Mouse (Mus musculus) urinary bladder, postnatal 25 days (tissue): ENCODE results near the gene Tmbim6.
"Not testable (repeated sequence)": the region's sequence is repeated elsewhere in the genome, so short reads cannot be mapped to it uniquely, and the experiment has no call there.

Source experiments
- DNase-seq: peaks from one replicate; pipeline ENCODE4 v3.0.0; 2022; ENCODE audit warnings: low spot score

Gene Tmbim6

DNA sequence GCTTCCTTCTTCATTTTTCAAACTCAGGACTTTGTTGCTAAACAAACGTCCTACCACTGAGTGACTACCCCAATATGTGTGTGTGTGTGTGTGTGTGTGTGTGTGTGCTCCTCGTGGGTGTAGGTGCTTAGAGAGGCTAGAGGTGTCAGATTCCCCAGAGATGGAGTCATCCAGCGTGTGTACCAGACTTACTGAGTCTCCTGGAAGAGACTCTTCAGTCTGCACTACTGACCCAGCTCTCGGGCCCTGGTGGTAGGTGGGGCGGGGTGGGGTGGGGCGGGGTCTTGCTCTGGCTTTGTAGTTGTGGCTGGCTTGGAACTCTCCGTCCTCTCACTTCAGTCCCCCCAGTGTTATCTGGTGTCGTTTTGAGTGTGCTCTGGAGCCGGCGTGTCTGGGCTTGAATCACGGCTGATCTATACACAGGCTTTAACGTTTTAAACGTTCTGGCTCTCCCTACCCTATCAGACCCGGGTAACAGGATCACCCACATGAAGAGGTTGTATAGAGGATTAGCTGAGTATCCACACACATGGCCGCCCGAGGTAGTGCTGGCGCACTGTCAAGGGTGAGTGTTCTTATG, 25.1 kb downstream of the Tmbim6 start:
- DNase-seq = no peak

DNA sequence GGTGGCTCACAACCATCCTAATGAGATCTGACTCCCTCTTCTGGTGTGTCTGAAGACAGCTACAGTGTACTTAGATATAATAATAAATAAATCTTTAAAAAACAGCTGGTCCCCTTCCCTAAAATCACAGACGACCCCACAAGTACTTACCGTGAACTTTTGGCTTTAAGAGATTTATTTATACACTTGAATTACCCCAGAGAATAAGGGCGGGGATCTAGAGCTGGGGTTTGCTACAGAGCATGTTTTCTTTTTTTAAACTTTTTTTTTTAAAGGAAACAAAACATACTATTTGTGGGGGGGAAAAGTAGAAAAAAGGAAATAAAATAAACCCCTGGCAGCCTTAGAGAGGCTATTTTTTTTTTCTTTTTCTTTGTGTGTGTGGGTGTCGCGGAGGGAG, 27.4 kb downstream of the Tmbim6 start:
- no peak for DNase-seq

DNA sequence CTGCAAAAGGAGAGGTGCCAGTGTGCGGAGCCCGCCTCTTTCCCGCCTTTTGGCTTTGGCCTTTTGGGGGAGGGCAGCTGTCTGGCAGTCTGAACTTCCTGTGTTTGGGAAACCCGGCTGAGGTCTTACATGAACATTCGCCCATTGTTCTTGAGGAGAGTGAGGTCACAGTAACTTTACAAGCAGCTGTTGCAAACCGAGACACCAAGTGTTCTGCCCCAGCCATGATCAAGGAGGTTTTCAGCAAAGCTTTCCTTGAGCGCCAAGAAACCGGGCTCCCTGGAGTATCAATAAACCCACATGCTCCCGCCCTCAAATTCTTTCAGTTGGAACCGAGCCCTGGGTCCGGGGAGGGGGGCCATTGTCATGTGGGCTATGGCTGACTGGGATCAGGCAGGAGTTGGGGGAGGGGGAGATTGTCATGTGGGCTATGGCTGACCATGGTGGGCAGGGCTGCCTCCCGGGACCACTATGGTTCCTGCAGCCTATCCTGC, 27.9 kb downstream of the Tmbim6 start:
- peak; percentile 49 for DNase-seq

DNA sequence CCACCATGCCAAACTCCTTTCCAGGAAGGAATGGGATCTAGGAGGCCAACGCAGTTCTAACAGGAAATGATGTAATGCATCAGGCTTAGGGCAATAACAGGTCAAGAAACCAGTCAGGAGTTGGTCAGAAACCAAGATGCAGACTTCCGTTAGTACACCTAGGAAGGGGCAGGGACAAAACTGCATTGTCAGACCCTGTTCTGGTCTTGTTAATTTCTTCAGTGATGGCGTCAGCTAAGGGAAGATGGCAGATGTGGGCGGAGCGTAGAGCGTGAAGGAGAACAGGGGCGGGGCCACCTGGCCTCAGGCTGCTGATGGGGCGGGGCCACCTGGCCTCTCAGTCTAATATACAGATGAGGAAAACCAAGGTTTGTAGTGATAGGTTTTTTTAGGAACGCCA, 28.5 kb downstream of the Tmbim6 start:
- no peak for DNase-seq

DNA sequence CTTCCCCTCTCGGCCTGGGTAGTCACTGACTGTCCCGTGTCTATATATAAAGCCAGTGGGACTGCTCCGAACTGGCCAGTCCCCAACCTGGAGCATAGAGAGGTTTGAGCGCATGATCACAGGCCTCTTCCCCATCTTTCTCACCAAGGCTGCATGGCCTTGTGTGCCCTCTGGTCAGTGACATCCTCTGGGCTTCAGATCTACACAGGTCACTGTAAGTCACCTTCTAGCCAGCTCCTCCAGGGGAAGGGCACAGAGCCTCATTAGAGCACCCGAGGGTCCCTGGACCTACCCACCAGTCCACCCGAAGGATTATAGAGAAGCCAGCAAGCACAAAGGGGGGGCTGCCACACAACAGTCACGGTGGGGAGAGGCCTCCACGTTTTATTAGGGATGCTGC, 29.0 kb downstream of the Tmbim6 start:
- DNase-seq = no peak

DNA sequence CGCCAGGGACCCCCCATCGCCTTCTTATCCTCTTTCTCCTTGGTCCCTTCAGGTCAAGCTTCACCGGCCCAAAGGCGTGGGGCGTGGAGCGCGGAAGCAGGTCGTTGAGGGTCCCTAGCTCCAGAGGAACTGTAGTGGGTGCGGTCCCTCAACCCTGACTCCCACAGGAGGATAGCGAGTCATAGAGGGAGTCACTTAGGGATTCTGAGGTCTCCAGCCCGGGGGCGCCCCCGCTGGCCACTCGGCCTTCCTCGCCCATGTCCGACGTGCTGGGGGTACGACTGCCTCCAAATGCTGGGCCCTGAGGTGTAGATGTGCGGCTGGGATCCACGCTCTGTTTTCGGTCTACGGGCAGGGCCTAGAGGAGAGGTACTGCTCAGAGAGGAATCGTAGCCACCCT, 29.9 kb downstream of the Tmbim6 start:
- DNase-seq = no peak

DNA sequence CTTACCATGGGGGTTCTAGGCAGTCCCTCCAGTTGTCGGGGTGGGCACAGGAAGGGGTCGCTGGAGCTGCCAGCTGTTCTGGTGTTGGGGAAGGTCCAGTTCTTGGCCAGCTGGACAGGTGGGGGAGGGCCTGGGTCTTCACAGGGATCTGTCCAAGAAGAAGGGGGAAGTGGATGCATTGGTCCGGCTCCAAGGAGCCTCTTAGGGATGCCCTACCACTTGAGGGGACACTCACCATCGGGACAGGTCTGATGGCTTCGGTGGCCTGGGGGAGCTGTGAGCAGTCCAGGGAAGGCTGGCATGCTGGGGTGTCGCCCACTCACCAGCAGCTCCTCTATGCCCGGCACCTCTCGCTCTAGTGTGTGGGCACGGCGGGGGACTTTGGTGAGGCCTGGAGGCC, 30.4 kb downstream of the Tmbim6 start:
- no peak for DNase-seq

DNA sequence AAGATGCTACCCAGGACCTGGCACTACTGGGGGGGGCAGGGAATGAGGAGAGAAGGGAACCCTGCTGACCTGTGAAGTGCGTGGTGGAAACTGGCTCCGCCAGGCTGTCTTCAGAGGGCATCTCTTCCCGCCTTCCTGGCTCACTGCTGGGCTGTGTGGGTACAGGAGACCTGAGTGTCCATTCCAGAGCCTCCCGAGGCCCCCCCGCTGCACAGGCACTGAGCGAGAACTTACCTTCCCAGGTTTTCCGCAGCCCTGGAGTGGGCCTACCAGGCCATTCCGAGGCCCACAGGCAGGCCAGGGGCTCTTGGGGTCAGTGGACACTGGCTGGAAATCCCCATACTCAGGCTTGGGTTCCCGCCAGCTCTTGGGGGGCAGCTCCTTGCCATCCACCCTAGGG, 31.2 kb downstream of the Tmbim6 start:
- no peak for DNase-seq

DNA sequence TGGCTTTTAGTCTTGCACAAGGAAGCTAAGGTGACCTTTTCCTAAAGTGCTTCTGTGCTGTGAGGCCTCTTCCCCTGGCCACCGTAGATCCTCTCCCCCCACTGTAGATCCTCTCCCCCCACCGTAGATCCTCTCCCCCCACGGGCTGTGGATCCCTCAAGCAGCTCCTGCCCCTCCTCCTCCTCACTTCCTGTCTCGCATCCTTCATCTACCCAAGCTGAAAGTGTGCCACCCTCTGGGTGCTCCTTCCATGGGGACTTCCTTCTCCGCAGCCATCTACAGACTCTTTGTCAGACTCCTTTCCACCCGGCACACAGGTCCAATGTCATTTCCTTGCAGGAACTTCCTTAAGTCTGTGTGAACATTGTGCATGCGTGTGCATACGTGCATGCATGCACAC, 37.7 kb downstream of the Tmbim6 start:
- DNase-seq = no peak

DNA sequence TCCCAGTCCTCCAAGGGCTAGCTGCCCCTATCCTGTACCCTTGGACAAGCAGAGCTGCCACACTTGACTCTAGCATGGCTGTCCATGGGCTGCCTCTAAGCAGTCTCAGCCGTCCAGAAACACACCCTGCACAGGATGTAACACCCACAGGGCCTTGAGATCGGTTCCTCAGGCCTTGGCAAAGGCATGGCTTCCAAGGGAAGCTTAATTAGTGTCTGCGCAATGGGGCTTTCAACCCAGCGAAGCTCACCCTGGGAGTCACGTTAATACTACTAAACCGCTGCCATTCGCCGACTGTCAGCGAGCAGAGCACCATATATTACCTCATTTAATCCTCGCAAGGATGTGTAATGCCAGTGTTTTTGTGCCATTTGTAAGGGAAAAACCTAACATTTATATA, 38.4 kb downstream of the Tmbim6 start:
- DNase-seq = no peak

DNA sequence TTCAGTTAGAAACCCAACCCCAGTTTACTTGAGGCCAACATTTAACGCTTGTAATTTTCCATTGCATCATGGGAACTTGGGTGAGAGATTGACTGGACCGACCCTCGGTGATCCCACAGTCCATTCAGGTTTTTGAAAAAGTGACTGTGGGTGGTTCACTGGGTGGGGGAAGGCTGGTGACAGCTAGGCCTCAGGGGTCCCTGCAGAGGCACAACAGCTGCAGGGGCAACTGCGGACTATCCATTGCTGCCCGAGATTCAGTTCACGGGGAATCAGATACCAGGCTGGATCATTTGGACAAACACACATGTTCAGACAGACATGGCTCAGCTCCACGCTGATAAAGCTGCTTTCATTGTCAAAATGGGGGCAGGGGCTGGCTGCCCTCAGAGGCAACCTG, 38.8 kb downstream of the Tmbim6 start:
- no peak for DNase-seq

DNA sequence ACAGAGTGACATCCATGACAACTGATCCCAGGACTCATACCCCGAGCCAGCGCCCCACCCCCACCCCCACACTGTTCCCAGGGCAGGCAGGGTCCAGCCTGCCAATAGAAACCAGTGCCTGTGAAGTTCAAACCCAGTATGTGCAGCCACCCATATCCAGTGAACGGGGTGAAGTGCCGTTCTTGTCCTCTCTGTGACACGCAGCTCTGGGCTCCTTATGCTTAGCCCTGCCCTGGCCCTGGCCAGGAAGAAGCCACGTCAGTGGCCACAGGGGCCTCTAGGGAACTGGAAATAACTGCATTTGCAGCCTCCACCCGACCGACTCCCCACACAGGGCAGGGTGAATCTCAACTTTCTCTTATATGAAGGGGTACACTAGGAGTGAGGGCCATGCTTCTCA, 39.3 kb downstream of the Tmbim6 start:
- DNase-seq = no peak

DNA sequence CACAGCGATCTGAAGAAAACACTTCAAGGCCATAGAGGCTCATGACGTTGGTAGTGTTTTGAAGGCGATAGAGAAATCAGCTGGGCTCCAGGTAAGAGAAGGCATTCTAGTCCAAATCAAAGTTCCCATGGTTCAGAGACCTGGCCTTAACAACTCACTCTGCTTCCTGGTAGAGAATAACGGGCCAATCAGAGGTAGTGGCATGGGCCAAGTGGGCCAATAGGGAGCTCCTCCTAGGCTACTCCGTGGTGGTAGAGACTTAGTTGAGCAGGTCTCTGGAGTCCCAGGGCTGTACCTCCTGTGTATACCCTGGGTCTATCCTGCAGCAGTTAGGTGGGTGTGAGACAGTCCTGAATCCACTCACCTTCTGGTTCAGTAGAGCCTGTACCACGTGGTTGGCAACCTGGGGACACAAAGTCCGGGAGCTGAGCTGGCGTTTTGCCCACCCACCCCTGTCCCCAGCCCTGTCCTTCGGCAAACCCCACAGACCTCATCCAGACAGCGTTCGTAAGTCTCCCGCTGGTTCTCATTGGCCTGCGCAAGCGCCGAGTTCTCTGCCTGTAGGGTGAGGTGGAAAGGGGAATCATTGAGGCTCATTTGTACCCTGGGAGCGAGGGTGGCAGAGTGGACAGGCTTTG, 40.5 kb downstream of the Tmbim6 start:
- no peak for DNase-seq

DNA sequence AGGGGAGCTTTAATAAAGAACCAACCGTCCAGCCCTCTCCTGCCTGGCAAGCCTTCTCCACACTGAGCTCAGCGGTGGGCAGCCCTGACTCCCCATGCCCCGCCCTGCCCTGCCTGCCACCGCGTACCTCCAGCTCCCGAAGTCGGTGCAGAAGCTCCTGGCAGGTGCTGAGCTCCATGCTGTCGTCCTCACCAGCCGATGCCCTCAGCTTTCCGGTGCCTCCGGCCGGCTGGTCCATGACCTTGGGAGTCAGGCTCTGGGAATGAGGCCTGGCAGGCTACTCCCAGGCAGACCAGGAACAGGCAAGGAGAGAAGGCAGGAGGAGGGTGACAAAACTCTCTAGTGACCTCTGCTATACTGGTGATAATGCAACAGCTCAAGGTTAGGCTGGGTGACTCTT, 41.2 kb downstream of the Tmbim6 start:
- DNase-seq = no peak

DNA sequence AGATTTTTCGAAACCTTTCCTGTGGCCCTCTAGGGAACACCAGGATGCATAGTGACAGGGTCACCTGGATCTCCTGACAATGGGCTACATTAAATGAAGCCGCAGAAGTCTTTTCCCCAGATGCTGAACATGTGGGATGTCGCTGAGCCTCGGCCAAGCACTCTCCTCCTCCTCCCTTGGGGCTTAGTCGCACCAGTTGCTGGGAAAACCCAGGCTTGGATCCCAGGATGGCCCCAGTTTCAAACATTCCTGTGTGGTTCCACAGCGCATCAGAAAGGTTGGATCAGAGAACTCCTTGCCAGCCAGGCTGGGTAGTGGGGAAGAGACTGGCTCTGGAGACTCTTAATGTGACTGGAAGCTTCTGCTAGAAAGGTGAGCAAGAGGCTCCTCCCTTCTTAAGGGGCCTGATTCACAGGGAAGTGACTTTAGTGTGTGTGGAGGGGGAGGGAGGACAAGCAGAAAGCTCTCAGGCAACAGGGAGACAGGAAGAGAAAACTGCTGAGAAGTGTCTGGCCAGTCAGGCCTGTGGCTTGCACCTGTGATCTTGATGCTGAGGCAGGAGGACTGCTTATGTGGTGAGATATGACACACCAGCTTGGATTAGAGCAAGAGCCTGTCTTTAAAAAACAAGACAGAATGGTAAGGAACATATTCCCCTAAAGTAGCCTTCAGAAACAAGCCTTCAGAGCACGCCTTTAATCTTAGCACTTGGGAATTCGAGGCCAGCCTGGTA, 46.5 kb downstream of the Tmbim6 start:
- DNase-seq = no peak

DNA sequence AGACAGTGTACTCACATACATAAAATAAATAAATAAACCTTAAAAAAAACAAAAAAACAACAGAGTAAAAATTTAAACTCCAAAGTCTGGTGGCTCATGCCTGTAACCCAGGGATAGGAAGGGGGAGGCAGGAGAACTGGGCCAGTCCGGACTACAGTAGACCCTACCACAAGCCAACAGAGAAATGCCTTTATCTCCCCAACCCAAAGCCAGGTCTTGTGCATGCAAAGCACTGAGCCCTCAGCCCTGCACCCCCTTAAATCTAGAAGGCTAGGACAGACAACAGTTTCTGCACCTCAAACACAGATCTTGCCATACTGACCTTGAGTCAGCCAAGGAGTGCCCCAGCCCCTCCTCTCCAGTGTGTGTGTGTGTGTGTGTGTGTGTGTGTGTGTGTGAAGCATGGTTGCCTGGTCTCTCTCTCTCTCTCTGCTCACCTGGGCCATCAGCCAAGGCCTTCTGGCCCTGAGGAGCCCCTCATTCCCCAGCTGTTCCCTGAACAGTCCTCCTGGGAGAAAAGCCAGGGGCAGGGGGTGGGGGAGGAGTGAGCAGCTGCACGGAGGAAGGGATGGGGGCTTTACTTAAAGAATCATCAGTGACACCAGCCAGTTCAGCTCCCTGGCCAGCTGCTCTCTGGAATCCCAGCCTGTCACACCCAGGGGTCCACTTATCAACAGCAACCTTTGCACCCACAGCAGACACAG, 47.6 kb downstream of the Tmbim6 start:
- DNase-seq = no peak

DNA sequence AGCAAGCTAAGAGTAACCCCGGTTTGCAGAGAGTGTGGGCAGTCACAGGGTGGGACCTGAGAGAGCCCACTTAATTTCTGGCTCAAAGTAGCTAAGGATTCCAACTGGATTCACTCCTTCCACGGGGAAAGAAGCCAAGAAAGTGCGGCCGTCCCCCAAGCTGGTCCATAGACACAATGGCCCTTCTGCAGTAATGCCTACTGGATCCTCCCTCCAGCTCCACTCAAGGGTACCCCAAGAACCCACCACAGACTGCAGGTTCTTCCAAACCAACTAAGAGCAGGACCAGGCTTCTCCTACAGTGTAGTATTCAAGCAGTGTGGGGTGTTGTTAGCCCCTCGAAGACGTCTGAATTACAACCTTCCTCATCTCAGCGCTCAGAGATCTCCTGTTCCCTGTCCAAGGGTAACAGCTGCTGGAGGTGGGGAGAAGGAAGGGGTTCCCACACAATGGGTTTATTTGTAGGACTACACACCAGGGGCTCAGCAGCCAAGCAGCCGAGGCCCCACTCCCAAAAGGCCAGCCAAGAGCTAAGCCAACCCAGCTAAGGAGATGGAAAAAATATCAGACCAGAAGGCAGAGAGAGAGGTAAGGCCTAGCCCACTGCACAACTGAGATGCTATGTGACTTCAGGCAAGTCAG, 48.3 kb downstream of the Tmbim6 start:
- no peak for DNase-seq

DNA sequence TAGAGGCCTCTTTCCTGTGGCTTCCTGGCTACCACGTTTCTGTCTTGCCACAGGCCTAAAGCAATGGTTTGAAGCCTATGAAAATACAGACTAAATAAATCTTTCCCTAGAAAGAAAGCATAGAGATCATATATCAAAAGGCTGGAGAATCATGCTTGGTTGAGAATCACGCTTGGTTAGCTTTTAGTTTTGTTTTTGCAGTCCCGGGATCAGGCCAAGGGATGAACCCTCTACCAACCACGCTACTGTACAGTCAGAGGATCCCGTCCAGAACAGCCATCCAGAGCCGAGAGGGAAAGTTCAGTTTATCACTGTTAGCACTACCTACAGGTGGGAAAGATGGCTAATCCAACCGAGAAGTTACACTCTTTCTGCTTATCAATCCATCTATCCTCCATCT, 49.7 kb downstream of the Tmbim6 start:
- DNase-seq = no peak

DNA sequence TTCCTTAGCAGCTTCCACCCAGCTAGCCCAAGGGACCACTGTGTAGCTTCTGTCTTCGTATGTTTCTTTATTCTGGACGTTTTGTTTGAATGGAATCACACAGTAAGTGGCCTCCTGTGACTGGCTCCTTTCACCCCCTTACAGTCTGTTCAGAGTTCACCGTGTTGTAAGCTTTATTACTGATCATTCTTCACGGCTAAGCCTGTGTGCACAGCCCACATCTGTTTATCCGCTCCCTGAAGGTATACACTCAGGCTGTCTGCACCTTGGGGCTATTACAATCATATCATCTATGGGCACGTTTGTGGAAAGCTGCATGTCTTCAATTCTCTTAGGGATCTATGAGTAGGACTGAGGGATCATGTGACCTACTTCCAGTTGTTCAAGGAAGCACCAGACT, 52.9 kb downstream of the Tmbim6 start:
- no peak for DNase-seq

DNA sequence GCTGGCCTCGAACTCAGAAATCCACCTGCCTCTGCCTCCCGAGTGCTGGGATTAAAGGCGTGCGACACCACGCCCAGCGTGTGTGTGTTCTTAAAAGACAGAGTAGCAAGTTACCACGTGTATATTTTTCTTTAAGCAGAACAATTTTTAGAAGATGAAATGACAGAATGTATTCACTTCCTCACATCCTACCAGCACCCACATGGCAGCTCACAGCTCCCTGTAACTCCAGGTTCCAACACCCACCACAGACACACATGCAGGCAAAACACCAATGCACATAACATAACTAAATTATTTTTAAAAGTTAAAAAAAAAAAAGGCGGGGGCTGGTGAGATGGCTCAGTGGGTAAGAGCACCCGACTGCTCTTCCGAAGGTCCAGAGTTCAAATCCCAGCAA, 53.5 kb downstream of the Tmbim6 start:
- DNase-seq = not testable (repeated sequence)

DNA sequence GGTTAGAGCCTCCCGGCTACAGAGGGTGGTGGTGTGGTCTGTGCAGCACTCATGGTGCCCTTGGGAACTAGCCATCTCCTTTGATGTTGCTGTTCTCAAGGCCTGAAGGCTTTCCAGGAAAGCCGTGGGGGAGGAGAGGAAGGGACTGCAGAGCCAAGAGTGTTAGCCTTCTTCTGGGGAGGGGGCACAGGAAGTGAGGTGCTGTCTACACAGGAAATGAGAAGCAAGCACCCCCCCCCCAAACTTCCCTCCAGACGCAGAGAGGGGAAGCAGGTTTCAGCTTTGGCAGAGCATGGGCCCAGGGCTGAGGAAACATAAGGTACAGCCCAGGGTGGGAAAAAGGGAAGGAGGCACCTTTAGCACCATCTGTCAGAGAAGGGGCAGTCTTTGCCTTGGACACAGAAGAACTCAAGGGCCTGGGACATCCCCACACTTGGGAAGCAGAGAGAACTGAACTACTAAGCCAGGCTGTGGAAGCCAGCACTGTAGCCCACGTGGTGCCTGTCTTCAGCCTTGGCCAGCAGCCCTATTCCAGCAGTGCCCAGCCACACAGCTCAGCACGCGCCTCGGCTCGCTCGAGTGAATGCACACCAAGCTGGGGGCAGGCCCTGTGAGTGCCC, 56.6 kb downstream of the Tmbim6 start:
- DNase-seq = no peak

DNA sequence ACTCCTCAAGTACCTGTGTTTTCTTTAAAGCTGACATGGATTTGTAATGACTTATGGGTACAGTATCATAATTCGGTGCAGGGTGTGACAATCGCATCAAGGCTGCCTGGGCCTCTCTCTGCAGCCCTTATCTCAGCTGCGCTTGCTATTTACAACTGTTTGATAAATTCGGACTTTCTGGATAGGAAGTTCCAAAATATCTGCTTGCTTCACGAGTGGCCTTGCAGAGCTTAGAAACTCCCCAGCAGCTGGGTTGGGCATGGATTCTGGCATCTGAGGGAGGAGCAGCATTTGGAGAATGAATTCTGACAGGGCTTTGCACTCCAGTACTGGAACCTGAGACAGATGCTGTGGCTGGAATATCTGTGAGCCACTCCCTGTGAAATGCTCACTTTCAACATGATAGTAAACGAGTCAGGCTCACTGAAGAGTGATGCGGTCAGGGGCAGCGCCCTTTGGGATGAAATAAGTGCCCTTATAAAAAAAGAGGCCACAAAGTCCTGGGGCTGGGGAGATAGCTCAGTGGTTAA, 57.1 kb downstream of the Tmbim6 start:
- DNase-seq = no peak
